Mouse (Mus musculus): ENCODE data around the gene Kcnk3.

- no peak for TF ChIP-seq CTCF (conservative IDR thresholded peaks at IDR 0.05; ENCODE audit: low read length)
- no peak for TF ChIP-seq NANOG (IDR thresholded peaks at IDR 0.05; ENCODE audit: borderline replicate concordance, low read length)
Measured at GRCm38 (mm10) chr5:30593811-30594504, 6.0 kb downstream of the Kcnk3 start.

Measured in E14TG2a.4 (cell line).